Mouse (Mus musculus) gonadal fat pad, adult 2 months (tissue): ENCODE results near the gene Fgfr1op2. TPM values are rescaled to one million over a fixed set of nuclear protein-coding genes. Genes with fewer than 3 reads are reported as not detected.

ENCODE experiments used
- DNase-seq: peaks from one replicate; pipeline ENCODE4 v3.0.0-alpha.2; 2012; ENCODE audit warnings: low read depth
- polyA plus RNA-seq: library from polyadenylated mRNA; depleted of rRNA; stranded (reverse); fragments of >200 nt; gene quantifications from 2 replicates; pipeline ENCODE4 v1.2.3, GENCODE M21; 2012; rRNA removed

Gene Fgfr1op2
- polyA plus RNA-seq, 1 experiment, result 81.3 TPM

DNA sequence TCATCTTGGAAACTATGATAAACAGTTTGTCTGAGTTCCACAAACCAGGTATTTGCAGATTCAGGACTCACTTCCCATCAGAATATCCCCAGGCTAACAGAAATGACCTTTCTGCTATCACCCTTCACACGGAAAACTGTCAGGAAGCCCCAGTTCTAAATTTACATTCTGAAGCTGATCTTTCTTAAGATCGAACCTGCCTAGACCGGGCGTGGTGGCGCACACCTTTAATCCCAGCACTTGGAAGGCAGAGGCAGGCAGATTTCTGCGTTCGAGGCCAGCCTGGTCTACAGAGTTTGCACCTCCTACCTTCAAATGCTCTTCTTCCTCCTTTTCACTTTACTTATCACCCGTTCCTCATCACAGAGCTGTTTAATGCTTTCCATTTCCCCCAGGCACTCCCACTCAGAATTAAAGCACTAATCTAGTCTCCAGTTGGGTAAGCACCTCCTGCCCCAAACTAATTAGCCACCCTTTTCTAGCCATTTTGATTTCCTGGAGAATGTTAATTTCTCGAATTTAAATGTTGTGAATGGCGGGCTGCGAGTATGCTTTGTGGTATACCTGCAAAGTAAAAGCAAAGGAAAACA lies 64.7 kb downstream of the Fgfr1op2 start:
- DNase-seq, result no peak

DNA sequence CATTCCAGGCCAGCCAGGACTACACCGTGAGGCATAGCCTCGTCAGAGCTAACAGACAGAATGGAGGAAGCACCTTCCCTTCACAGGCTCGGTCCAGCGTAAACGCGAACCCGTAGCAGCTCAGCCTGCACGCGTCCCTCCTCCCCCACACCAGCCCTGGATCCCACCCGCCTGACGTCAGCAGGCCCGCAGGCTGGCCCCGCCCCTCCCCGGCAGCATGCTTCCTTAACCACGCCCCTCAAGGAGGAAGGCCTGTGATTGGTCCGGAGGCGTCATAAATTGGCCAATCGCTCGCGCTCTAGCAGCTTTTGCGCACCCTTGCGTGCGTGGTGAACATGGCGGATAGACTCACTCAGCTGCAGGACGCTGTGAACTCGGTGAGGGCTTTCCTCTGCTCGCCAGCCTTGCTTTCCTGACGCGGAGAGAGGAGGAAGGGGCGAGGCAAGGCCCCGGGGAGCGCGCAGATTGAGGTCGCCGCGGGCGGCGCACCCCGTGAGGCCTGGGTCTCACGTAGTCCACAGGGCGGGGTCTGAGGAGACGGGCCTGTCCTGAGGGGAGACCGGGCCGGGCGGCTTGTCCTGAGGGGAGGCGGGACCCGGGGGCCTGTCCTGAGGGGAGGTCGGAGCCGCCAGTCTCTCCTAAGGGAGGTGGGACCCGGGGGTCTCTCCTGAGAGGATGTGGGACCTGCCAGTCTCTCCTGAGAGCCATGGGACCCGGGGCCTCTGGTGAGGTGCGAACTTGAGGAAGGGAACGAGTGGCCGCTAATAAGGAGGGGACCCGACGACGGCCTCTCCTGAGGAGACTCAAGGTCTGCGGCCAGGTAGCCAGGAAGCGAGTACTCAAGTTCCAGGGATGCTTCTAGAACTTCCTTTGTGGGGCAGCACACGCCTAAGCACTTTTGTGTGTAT lies 65.5 kb downstream of the Fgfr1op2 start, which contains the start of the genes Med21 and Tm7sf3:
Med21 (plus strand) TSS at position 272 of the 908 bp plus-strand sequence.
Tm7sf3 (minus strand) TSS at position 549 of the 908 bp plus-strand sequence.
- DNase-seq, result peak; percentile 65

DNA sequence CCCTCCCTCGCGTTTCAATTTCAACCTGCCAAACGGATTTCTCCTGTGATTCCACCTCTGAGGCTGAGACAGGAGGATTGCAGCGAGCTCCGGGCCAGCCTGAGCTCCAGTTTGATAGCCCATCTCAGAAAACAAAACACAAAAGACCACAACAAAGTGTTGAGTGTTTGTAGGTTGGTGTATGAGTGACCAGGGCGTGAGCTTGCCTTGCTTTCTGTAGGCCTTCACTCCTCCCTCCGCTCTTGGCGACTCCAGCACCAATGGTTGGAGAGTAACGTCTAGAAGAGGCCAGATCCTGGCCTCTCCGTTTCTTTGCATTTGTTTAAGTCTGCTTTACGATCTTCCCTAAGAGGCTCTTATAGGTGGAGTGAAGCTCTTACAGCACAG lies 66.2 kb downstream of the Fgfr1op2 start:
- no peak for DNase-seq

Other genes starting within 250 kb of the Fgfr1op2 start
- 16.6 and 24.4 TPM in 2 replicates for gene Itpr2, start 75.0 kb upstream of the Fgfr1op2 start, polyA plus RNA-seq
- 15.9 and 18.6 TPM in 2 replicates for gene Ints13, start 632 bp downstream of the Fgfr1op2 start, polyA plus RNA-seq
- gene Med21, start 65.3 kb downstream of the Fgfr1op2 start, polyA plus RNA-seq, result 28.1 and 41.1 TPM in 2 replicates
- 21.6 and 38.0 TPM in 2 replicates for gene Tm7sf3, start 65.6 kb downstream of the Fgfr1op2 start, polyA plus RNA-seq
- 5.7 and 7.4 TPM in 2 replicates for gene Stk38l, start 147.8 kb downstream of the Fgfr1op2 start, polyA plus RNA-seq
- gene Arntl2, start 218.9 kb downstream of the Fgfr1op2 start, polyA plus RNA-seq, result 3.1 and 7.5 TPM in 2 replicates